Mouse (Mus musculus): ENCODE results near the gene Sdr16c6.

Sdr16c6 gene
- long read RNA-seq, experiment 1: 0 reads
- long read RNA-seq, experiment 2: 0 reads

GRCm38 (mm10) chr4:4077372-4077771, at the start of gene Sdr16c6:
TSS of gene Sdr16c6 (minus strand) at chr4:4077522.
- intact Hi-C loops (cut with DNase I): no loop called here

GRCm38 (mm10) chr4:4080180-4080579, 2.9 kb upstream of the Sdr16c6 start:
- intact Hi-C loops (cut with DNase I): no loop called here

GRCm38 (mm10) chr4:4079132-4079531, 1.8 kb upstream of the Sdr16c6 start:
- intact Hi-C loops (cut with DNase I): no loop called here

- intact Hi-C loops (cut with DNase I): no loop called here
Observed at GRCm38 (mm10) chr4:4076001-4076400, 1.3 kb downstream of the Sdr16c6 start.
